Mouse (Mus musculus) heart, embryonic 11.5 days (tissue): Measurements from ENCODE around the gene A930004D18Rik. TPM values are rescaled to one million over a fixed set of nuclear protein-coding genes. Genes with fewer than 3 reads are reported as not detected.

ENCODE experiments used
- ATAC-seq: fragments of 200-750 bp; cut with Nextera tagmentation; replicated peaks from 2 replicates; pipeline ENCODE4 v1.8.0; 2017; ENCODE audit warnings: moderate library complexity; ENCODE audit not compliant: insufficient number of reproducible peaks, low FRiP score, low TSS enrichment
- H3K27ac ChIP-seq: fragments of 300-500 bp; sonication (generic); 2 replicates; pipeline ENCODE4 v1.5.1; 2014; ENCODE audit warnings: mild to moderate bottlenecking, low read depth, low read length
- H3K27me3 ChIP-seq: fragments of 300-500 bp; sonication (generic); 2 replicates; pipeline ENCODE4 v1.6.1; 2014; ENCODE audit warnings: mild to moderate bottlenecking, low read length, mixed read lengths; ENCODE audit not compliant: control insufficient read depth, insufficient read depth
- H3K36me3 ChIP-seq: fragments of 300-500 bp; sonication (generic); 2 replicates; pipeline ENCODE4 v1.6.1; 2014; ENCODE audit warnings: mild to moderate bottlenecking, low read length, moderate library complexity, mixed read lengths; ENCODE audit not compliant: control insufficient read depth, insufficient read depth
- H3K4me1 ChIP-seq: fragments of 300-500 bp; sonication (generic); 2 replicates; pipeline ENCODE4 v1.6.1; 2014; ENCODE audit warnings: low read length; ENCODE audit not compliant: control insufficient read depth, insufficient read depth
- H3K4me2 ChIP-seq: fragments of 300-500 bp; sonication (generic); 2 replicates; pipeline ENCODE4 v1.6.1; 2014; ENCODE audit warnings: mild to moderate bottlenecking, moderate library complexity
- H3K4me3 ChIP-seq: fragments of 300-500 bp; sonication (generic); 2 replicates; pipeline ENCODE4 v1.5.1; 2014; ENCODE audit warnings: low read depth, low read length
- H3K9ac ChIP-seq: fragments of 300-500 bp; sonication (generic); 2 replicates; pipeline ENCODE4 v1.6.1; 2014; ENCODE audit warnings: mild to moderate bottlenecking, low read depth, low read length, moderate library complexity
- H3K9me3 ChIP-seq: fragments of 300-500 bp; sonication (generic); replicated peaks from 2 replicates; pipeline ENCODE4 v1.6.1; 2016; ENCODE audit warnings: low read length; ENCODE audit not compliant: control insufficient read depth
- WGBS: fragments of 180-500 bp; shearing (Covaris S2); extraction: QIAGEN DNeasy Blood & Tissue Kit; methylation state at CpG from one replicate; pipeline ENCODE4 v1.1.7; 2014; ENCODE audit not compliant: insufficient replicate concordance; 5-methylcytosine and 5-hydroxymethylcytosine counted together
- polyA plus RNA-seq: library from polyadenylated mRNA; unstranded; fragments of >200 nt; fragmentation: Nextera tagmentation; extraction: Ambion mirVana; gene quantifications from 2 replicates; pipeline ENCODE4 v1.2.1, GENCODE M21; 2014

A930004D18Rik gene
- polyA plus RNA-seq, 1 experiment from 2014 or later: 7.1 TPM

DNA sequence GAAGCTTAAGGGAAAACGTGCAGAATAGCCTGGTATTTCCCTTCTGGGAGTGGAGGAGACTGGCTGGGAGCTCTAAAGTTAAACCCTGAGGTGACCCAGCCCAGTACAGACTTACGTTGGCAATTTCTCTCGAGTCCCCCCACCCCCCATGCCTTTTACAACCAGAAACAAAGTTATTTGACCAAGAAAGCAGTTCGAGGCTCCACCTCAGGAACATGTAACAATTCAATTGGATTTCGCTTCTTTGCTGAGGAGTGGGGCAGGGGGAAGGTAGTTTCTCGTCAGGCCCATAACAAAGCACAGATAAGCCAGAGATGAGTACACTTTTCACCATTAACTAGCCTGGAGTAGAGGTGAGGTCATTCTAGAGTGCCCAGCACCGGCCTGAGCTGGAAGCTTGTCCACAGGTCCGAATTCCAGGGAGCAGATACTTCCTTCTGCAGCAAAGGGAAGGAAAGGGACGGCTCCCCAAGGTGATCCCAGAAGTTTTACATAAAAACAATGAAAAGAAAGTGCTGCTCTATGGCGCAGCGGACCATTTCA, 11.8 kb upstream of the A930004D18Rik start:
- Histone ChIP-seq H3K4me3 (peak overlapping the region; percentile 92), H3K9me3 (no peaks in the 10 kb centered on the region), H3K9ac (peak overlapping the region; percentile 71), H3K36me3 (no peaks in the 10 kb centered on the region), H3K4me2 (peak overlapping the region; percentile 95), H3K27ac (peak overlapping the region; percentile 100), H3K27me3 (no peaks in the 10 kb centered on the region), H3K4me1 (peaks cover 10% of the 10 kb centered on the region)
- no peak for ATAC-seq
- WGBS: 4% methylated on average over 11 of the region's 11 CpGs

GRCm38 (mm10) chr2:18048453-18049075, 11.0 kb upstream of the A930004D18Rik start, which contains the start of gene Skida1:
TSS of gene Skida1 (minus strand) at chr2:18049051.
- H3K9me3 ChIP-seq: no peaks in the 10 kb centered on the region
- WGBS: under 1% methylated on average over 17 of the region's 17 CpGs
- ATAC-seq: no peak

DNA sequence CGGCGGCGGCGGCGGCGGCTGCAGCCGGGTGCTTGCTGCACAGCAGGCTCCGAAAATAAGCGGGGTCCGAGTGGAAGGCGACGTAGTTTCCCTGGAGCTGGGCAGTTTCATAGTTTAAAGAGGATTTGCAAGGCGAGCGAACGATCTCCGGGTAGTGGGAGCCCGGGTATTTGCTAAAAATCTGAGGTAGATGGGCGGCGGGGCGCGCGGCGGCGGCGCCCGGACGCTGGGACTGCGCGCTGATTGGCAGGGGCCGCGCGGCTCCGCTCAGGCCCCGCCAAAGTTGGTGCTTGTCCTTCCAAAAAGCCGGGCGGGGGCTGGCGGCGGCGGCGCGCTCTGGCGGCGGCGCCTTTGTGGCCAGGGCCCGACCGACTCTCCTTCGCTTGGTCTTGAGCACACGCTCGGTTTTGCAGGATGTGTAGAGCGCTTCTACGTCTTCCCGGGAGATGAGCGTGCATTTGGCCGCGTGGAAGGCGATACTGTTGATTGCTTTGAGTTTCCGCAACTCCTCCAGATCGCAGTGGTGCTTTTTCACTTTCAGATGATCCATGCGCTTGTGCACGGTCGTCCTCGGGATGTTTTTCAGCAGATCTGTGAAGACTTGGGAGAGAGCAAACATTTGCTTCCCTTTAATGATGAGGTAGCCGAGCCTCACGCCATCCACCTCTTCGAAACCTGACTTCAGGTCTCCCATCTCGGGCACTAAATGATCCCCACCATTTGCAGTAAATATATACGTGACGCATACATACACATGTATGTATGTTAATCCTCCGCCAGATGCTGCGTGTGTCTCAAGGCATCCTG, 10.3 kb upstream of the A930004D18Rik start:
- Histone ChIP-seq H3K9ac (peak overlapping the region; percentile 100), H3K4me2 (peak overlapping the region; percentile 95), H3K4me1 (peaks cover 10% of the 10 kb centered on the region), H3K27me3 (no peaks in the 10 kb centered on the region), H3K4me3 (peak overlapping the region; percentile 92), H3K36me3 (no peaks in the 10 kb centered on the region), H3K27ac (peak overlapping the region; percentile 100), H3K9me3 (no peaks in the 10 kb centered on the region)
- WGBS: under 1% methylated on average over 70 of the region's 70 CpGs
- peak; percentile 78; the same call in 1 of the 2 replicates for ATAC-seq

More at GRCm38 (mm10) chr2:18048453-18049075, 11.0 kb upstream of the A930004D18Rik start, which contains the start of gene Skida1:
- Histone ChIP-seq H3K4me3 (peak within 1 kb of the TSS; percentile 92), H3K4me1 (peaks cover 6% of the 10 kb centered on the region), H3K27me3 (no peaks in the 10 kb centered on the region), H3K9ac (peak within 1 kb of the TSS; percentile 100), H3K27ac (peak within 1 kb of the TSS; percentile 100), H3K36me3 (no peaks in the 10 kb centered on the region), H3K4me2 (peak within 1 kb of the TSS; percentile 95)

DNA sequence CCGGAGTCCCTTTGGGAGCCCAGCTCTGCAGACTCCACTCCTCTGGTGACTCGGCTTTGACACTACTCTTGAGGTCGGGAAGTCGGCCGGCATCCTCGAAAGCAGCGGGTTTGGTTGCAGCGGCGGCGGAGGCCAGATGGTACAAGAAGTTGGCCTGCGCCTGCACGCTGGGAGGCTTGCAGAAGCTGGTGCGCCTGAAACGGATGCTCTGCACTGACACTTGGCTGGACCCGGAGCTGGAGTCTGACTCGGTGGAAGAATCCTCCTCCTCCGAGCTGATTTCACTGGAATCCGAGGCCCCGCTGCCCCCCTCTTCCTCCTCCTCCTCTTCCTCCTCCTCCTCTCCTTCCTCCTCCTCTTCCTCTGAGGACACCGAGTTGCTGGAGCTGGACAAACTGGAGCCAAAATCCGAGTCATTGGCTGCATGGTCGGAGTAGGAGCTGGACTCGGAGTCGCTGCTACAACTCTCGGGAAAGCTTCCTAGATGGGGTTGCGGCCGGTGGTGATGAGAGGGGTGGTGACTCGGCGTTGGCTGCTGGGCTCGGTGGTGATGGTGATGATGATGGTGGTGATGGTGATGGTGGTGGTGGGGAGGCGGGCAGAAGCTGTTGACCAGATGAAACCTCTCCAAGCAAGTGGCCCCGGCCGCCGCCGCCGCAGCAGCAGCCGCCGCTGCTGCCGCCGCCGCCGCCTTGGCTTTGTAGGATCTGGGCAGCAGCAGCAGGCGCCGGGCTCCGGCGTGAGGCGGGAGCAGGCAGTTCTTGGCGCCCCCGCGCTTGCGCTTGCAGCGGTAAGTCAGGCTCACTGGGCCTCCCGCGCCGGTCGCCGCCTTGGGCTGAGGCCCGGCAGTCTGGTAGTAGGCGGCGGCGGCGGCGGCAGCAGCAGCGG, 9.5 kb upstream of the A930004D18Rik start:
- H3K9ac ChIP-seq: peak overlapping the region; percentile 100
- H3K27me3 ChIP-seq: no peaks in the 10 kb centered on the region
- peak overlapping the region; percentile 100 for H3K27ac ChIP-seq
- peak overlapping the region; percentile 92 for H3K4me3 ChIP-seq
- no peaks in the 10 kb centered on the region for H3K9me3 ChIP-seq
- ATAC-seq: peak; percentile 44
- peaks cover 18% of the 10 kb centered on the region for H3K4me1 ChIP-seq
- WGBS: under 1% methylated on average over 54 of the region's 64 CpGs
- H3K36me3 ChIP-seq: no peaks in the 10 kb centered on the region
- H3K4me2 ChIP-seq: peak overlapping the region; percentile 95

DNA sequence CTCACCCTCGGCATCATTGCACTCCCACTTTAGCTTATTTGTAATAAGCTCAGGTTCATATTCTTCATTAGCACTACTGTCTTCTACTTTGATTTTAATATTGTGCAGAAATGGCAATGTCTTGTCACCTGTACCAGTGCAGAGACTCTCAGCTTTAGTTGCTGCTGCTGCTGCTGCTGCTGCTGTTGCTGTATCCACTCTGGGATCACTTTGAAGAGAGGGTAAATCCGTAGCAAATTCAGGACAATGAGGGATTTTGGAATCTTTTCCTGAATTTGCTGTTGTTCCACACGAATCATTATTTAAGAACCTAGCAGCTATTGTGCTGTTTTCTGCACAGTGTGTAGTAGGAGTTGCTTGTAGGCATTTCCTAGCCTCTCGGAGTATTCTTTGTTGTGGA, 8.6 kb upstream of the A930004D18Rik start:
- H3K9ac ChIP-seq: peak overlapping the region; percentile 100
- H3K4me2 ChIP-seq: peak overlapping the region; percentile 95
- ATAC-seq: no peak
- no peaks in the 10 kb centered on the region for H3K36me3 ChIP-seq
- H3K27me3 ChIP-seq: no peaks in the 10 kb centered on the region
- H3K4me1 ChIP-seq: peaks cover 24% of the 10 kb centered on the region
- H3K4me3 ChIP-seq: peak overlapping the region; percentile 92
- WGBS: 3% methylated on average over 4 of the region's 4 CpGs
- H3K9me3 ChIP-seq: no peaks in the 10 kb centered on the region
- H3K27ac ChIP-seq: peak overlapping the region; percentile 100

DNA sequence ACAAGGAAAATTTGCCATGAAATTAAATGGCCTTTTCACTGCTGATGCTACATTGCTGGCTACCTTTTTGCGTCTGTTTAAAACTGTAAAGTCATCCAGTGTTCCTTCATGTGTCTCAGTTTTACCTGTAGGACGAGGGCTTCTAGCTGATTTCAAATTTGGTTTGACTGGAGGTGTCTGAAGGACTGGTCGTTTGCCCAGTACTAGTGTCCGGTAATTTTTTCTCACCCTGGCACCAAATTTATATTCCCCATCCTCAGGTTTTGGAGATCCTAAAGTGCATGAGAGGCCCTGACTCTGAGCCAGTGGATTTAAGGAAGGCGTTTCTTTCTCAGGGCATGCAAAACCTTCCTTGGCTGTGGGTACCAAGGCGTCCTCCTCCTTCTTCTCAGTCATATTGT, 8.2 kb upstream of the A930004D18Rik start:
- no peaks in the 10 kb centered on the region for H3K36me3 ChIP-seq
- H3K27ac ChIP-seq: peak overlapping the region; percentile 100
- H3K27me3 ChIP-seq: no peaks in the 10 kb centered on the region
- H3K4me3 ChIP-seq: peak overlapping the region; percentile 92
- peak overlapping the region; percentile 100 for H3K9ac ChIP-seq
- H3K4me2 ChIP-seq: peak overlapping the region; percentile 95
- peaks cover 28% of the 10 kb centered on the region for H3K4me1 ChIP-seq
- no peak for ATAC-seq
- no peaks in the 10 kb centered on the region for H3K9me3 ChIP-seq
- WGBS: 12% methylated on average over 6 of the region's 6 CpGs

GRCm38 (mm10) chr2:18045143-18045780, 7.7 kb upstream of the A930004D18Rik start:
- WGBS: 16% methylated on average over 7 of the region's 7 CpGs
- Histone ChIP-seq H3K27ac (peak overlapping the region; percentile 100), H3K36me3 (no peaks in the 10 kb centered on the region), H3K9me3 (no peaks in the 10 kb centered on the region), H3K9ac (peak overlapping the region; percentile 100), H3K4me2 (peak overlapping the region; percentile 95), H3K4me3 (peak overlapping the region; percentile 92), H3K27me3 (no peaks in the 10 kb centered on the region), H3K4me1 (peaks cover 33% of the 10 kb centered on the region)
- ATAC-seq: no peak
